Mouse (Mus musculus) cerebellum, adult 2 months (tissue): Measurements from ENCODE around the gene Efcab6.

ENCODE experiments used
- CTCF ChIP-seq: fragments of 200-500 bp; IDR thresholded peaks from 2 replicates; pipeline ENCODE4 v1.5.1; 2011; ENCODE audit warnings: low read depth, mild to moderate bottlenecking, control low read depth, low read length, moderate library complexity, borderline replicate concordance; ENCODE audit not compliant: insufficient read depth
- POLR2A ChIP-seq: fragments of 200-500 bp; IDR thresholded peaks from 2 replicates; pipeline ENCODE4 v1.6.1; 2011; ENCODE audit warnings: low read length, control low read depth, borderline replicate concordance; ENCODE audit not compliant: insufficient read depth

- no peak for TF ChIP-seq CTCF
- no peak for TF ChIP-seq POLR2A
These were observed 219.4 kb downstream of the Efcab6 start for GRCm38 (mm10) chr15:83845734-83846133.
